8 mouse cellular contexts compared by ENCODE assay signal in the genomic region with DNA sequence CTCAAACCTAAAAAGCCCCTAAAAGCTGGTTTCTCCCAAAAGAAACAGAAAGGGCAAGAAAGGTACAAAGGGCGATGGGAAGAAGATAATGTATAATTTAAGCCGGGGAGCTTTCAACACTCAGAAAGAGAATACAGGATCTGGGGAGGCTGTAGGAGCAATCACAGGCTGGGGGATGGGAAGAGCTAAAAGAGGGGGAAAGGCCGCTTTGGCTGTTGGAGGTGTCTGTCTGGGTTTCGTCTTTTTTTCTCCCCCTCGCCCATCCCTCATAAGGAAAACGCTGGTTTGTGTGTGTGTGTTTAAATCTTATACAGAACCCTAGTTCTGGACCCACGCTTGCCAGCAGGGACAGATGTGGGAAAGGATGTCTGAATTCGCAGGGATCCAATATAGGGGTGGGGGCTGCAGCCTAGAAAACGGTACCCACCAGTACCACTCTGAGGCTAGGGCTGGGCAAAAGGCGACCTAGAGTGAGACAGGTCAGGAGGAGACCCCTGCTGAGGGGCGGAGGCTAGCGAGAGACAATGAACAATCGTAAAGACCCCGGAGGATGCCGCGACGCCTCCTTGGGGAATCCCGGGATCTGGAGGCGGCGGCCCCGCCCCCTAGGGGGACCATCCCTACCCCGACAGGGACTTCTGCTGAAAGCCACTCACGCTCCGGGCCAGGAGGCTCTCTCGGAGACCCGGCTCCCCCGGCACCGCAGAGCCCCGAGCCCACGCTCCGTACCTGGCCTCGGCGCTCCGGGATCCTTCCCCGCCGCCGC. TPM values are rescaled to one million over a fixed set of nuclear protein-coding genes. Genes with fewer than 3 reads are reported as not detected.
DNase-seq lines count a peak whose midpoint lies in the region; ATAC-seq lines count a peak whose summit lies in the region.

No protein-coding gene starts in this region.

- peak; percentile 69 for ATAC-seq in kidney, embryonic 14.5 days (ENCODE audit: low FRiP score, low TSS enrichment)
- ATAC-seq in hindbrain, embryonic 11.5 days (ENCODE audit: low FRiP score), result peak; percentile 84
- ATAC-seq in midbrain, embryonic 11.5 days (ENCODE audit: low FRiP score), result peak; percentile 77
- no peak for ATAC-seq in megakaryocyte-erythroid progenitor cell, adult 5-6 weeks (replicated peaks; ENCODE audit: low FRiP score, low TSS enrichment, poor library complexity, severe bottlenecking)

- no peaks in the 10 kb centered on the region for H3K36me3 ChIP-seq in kidney, embryonic 14.5 days (ENCODE audit: control insufficient read depth, insufficient read depth, low read length)
- no peaks in the 10 kb centered on the region for H3K36me3 ChIP-seq in hindbrain, embryonic 11.5 days (ENCODE audit: control insufficient read depth, insufficient read depth, low read length)
- no peaks in the 10 kb centered on the region for H3K36me3 ChIP-seq in midbrain, embryonic 11.5 days (ENCODE audit: control insufficient read depth, insufficient read depth, low read length)

- DNase-seq in kidney, postnatal 4 days, result no peak
- peak; percentile 48 for DNase-seq in WW6 (ENCODE audit: low read depth, low spot score)
- no peak for DNase-seq in hindbrain, embryonic 11.5 days (ENCODE audit: low spot score)
- no peak for DNase-seq in midbrain, embryonic 11.5 days (ENCODE audit: low spot score, missing footprints)
- no peak for DNase-seq in adrenal gland, adult 2 months
- DNase-seq in urinary bladder, postnatal 4 days (ENCODE audit: low spot score in 2 of 2), result no peak

- H3K27ac ChIP-seq in kidney, embryonic 14.5 days (ENCODE audit: low read depth, low read length), result peak overlapping the region; percentile 30; the same call in 1 of the 2 replicates
- peak overlapping the region; percentile 73 for H3K27ac ChIP-seq in hindbrain, embryonic 11.5 days (ENCODE audit: low read depth, low read length)
- H3K27ac ChIP-seq in midbrain, embryonic 11.5 days (ENCODE audit: low read depth, low read length), result peak overlapping the region; percentile 82

- under 1% methylated on average over 36 of the region's 37 CpGs for WGBS in kidney, embryonic 14.5 days
- WGBS in hindbrain, embryonic 11.5 days, result under 1% methylated on average over 33 of the region's 37 CpGs
- WGBS in midbrain, embryonic 11.5 days, result under 1% methylated on average over 32 of the region's 37 CpGs

- peak overlapping the region; percentile 64 for H3K4me2 ChIP-seq in kidney, embryonic 14.5 days (replicated peaks; ENCODE audit: low read depth, low read length)
- H3K4me2 ChIP-seq in hindbrain, embryonic 11.5 days (replicated peaks; ENCODE audit: low read depth, low read length), result peak overlapping the region; percentile 64
- H3K4me2 ChIP-seq in midbrain, embryonic 11.5 days, result peak overlapping the region; percentile 81

- H3K9ac ChIP-seq in kidney, embryonic 14.5 days (ENCODE audit: low read depth, low read length), result peak overlapping the region; percentile 76
- H3K9ac ChIP-seq in hindbrain, embryonic 11.5 days (ENCODE audit: low read depth, low read length), result peak overlapping the region; percentile 71
- peak overlapping the region; percentile 89 for H3K9ac ChIP-seq in midbrain, embryonic 11.5 days (ENCODE audit: low read length)

- H3K27me3 ChIP-seq in kidney, embryonic 14.5 days (ENCODE audit: control insufficient read depth, insufficient read depth, low read length), result no peaks in the 10 kb centered on the region
- H3K27me3 ChIP-seq in hindbrain, embryonic 11.5 days (ENCODE audit: control insufficient read depth, insufficient read depth, low read length), result no peaks in the 10 kb centered on the region
- H3K27me3 ChIP-seq in midbrain, embryonic 11.5 days (ENCODE audit: control insufficient read depth, insufficient read depth, low read length), result no peaks in the 10 kb centered on the region

- H3K9me3 ChIP-seq in kidney, embryonic 14.5 days (ENCODE audit: control insufficient read depth, low read length), result no peaks in the 10 kb centered on the region
- H3K9me3 ChIP-seq in hindbrain, embryonic 11.5 days (ENCODE audit: control insufficient read depth, low read length), result no peaks in the 10 kb centered on the region
- no peaks in the 10 kb centered on the region for H3K9me3 ChIP-seq in midbrain, embryonic 11.5 days (ENCODE audit: control insufficient read depth, low read length)

- H3K4me1 ChIP-seq in kidney, embryonic 14.5 days (ENCODE audit: control insufficient read depth, insufficient read depth, low read length), result peaks cover 15% of the 10 kb centered on the region; the same call in 1 of the 2 replicates
- no peaks in the 10 kb centered on the region for H3K4me1 ChIP-seq in hindbrain, embryonic 11.5 days (replicated peaks; ENCODE audit: control insufficient read depth, insufficient read depth, low read length)
- H3K4me1 ChIP-seq in midbrain, embryonic 11.5 days (ENCODE audit: control insufficient read depth, insufficient read depth, low read length), result peaks cover 15% of the 10 kb centered on the region

- peak overlapping the region; percentile 67 for H3K4me3 ChIP-seq in kidney, embryonic 14.5 days (ENCODE audit: low read length)
- H3K4me3 ChIP-seq in hindbrain, embryonic 11.5 days (ENCODE audit: low read depth, low read length), result peak overlapping the region; percentile 76
- H3K4me3 ChIP-seq in midbrain, embryonic 11.5 days (ENCODE audit: low read depth, low read length), result peak overlapping the region; percentile 82

RNA-seq across cellular contexts. Expression of gene Cttnbp2nl, which starts 0.6 kb away (rescaled TPM):
- polyA plus RNA-seq in kidney, embryonic 14.5 days (2014; fragmentation: Nextera tagmentation; extraction: Ambion mirVana), result 11.5 and 27.4 TPM in 2 replicates
- polyA plus RNA-seq in hindbrain, embryonic 11.5 days (2014; fragmentation: Nextera tagmentation; extraction: Ambion mirVana), result 46.7 and 52.3 TPM in 2 replicates
- polyA plus RNA-seq in midbrain, embryonic 11.5 days (2014; fragmentation: Nextera tagmentation; extraction: Ambion mirVana), result 47.4 and 51.4 TPM in 2 replicates
- not detected in 2 replicates for total RNA-seq in megakaryocyte-erythroid progenitor cell, adult 5-6 weeks (2014; fragmentation: Nextera tagmentation)
- total RNA-seq in megakaryocyte-erythroid progenitor cell, adult 5-6 weeks (2017), result not detected in 2 replicates
- total RNA-seq in adrenal gland, adult 2 months (2021), result 10 to 100 TPM; 17.3 to 23.7 TPM
- 2.1 and 2.8 TPM in 2 replicates for polyA plus RNA-seq in adrenal gland, adult 2 months (2012; rRNA removed)

RNA-seq across cellular contexts. Expression of gene 4930564D02Rik, which starts 14.3 kb away (rescaled TPM):
- polyA plus RNA-seq in kidney, embryonic 14.5 days (2014; fragmentation: Nextera tagmentation; extraction: Ambion mirVana), result not detected in 2 replicates
- not detected in 2 replicates for polyA plus RNA-seq in hindbrain, embryonic 11.5 days (2014; fragmentation: Nextera tagmentation; extraction: Ambion mirVana)
- not detected in 2 replicates for polyA plus RNA-seq in midbrain, embryonic 11.5 days (2014; fragmentation: Nextera tagmentation; extraction: Ambion mirVana)
- total RNA-seq in megakaryocyte-erythroid progenitor cell, adult 5-6 weeks (2014; fragmentation: Nextera tagmentation), result not detected in 2 replicates
- not detected in 2 replicates for total RNA-seq in megakaryocyte-erythroid progenitor cell, adult 5-6 weeks (2017)
- not detected for total RNA-seq in adrenal gland, adult 2 months (2021)
- not detected in 2 replicates for polyA plus RNA-seq in adrenal gland, adult 2 months (2012; rRNA removed)

Comparison
In these comparisons a context has a peak if more than half of its experiments do, and no peak if none do; other contexts are left out.
1. H3K27ac ChIP-seq: peak in every context shown above with its lines; median percentile 82 in midbrain, embryonic 11.5 days; 73 in hindbrain, embryonic 11.5 days; 30 in kidney, embryonic 14.5 days.